Comparison of ENCODE assay signal across 8 mouse cellular contexts in genomic region chr16:78237641-78238051, GRCm38 (mm10).
DNase-seq lines count a peak whose midpoint lies in the region; ATAC-seq and TF ChIP-seq lines count a peak whose summit lies in the region.

No protein-coding gene starts in this region.

- 1% methylated on average over 13 of the region's 15 CpGs for WGBS in heart, embryonic 14.5 days
- under 1% methylated on average over 13 of the region's 15 CpGs for WGBS in forebrain, embryonic 15.5 days
- 1% methylated on average over 13 of the region's 15 CpGs for WGBS in liver, embryonic 14.5 days (ENCODE audit: insufficient replicate concordance)
- under 1% methylated on average over 13 of the region's 15 CpGs for WGBS in stomach, embryonic 14.5 days

- peak overlapping the region; percentile 63 for H3K9ac ChIP-seq in heart, embryonic 14.5 days (ENCODE audit: low read length)
- H3K9ac ChIP-seq in forebrain, embryonic 15.5 days (replicated peaks) = peak overlapping the region; percentile 61
- no peak overlapping the region for H3K9ac ChIP-seq in liver, embryonic 14.5 days (replicated peaks)
- 0 out of 2 replicates have a peak overlapping the region, but pooled peaks have one; percentile 30 for H3K9ac ChIP-seq in stomach, embryonic 14.5 days (replicated peaks; ENCODE audit: low read depth, low read length)

- no peak for ATAC-seq in heart, embryonic 14.5 days (ENCODE audit: insufficient number of reproducible peaks, insufficient read depth, low FRiP score, low read depth)
- ATAC-seq in forebrain, embryonic 15.5 days (replicated peaks) = peak; percentile 59
- ATAC-seq in liver, embryonic 14.5 days (ENCODE audit: insufficient read depth) = no peak
- peak; percentile 33; the same call in 1 of the 2 replicates for ATAC-seq in stomach, embryonic 14.5 days (ENCODE audit: insufficient number of reproducible peaks, insufficient read depth, low FRiP score, low read depth)
- ATAC-seq in cerebellum, adult (ENCODE audit: insufficient number of reproducible peaks, low FRiP score, low TSS enrichment) = no peak

- H3K9me3 ChIP-seq in heart, embryonic 14.5 days (ENCODE audit: control insufficient read depth, low read length) = no peaks in the 10 kb centered on the region
- no peaks in the 10 kb centered on the region for H3K9me3 ChIP-seq in forebrain, embryonic 15.5 days
- H3K9me3 ChIP-seq in liver, embryonic 14.5 days (ENCODE audit: control insufficient read depth, low read length) = no peaks in the 10 kb centered on the region
- no peaks in the 10 kb centered on the region for H3K9me3 ChIP-seq in stomach, embryonic 14.5 days (ENCODE audit: control insufficient read depth, low read depth, low read length)

- H3K4me2 ChIP-seq in heart, embryonic 14.5 days (ENCODE audit: low read length) = peak overlapping the region; percentile 89
- peak overlapping the region; percentile 71 for H3K4me2 ChIP-seq in forebrain, embryonic 15.5 days (replicated peaks)
- H3K4me2 ChIP-seq in liver, embryonic 14.5 days (ENCODE audit: low read depth) = peak overlapping the region; percentile 58
- H3K4me2 ChIP-seq in stomach, embryonic 14.5 days (replicated peaks; ENCODE audit: low read depth, low read length) = peak overlapping the region; percentile 85

- 0 out of 4 replicates have a peak overlapping the region, but pooled peaks of 1 of the 2 experiments have one; percentile 6 for H3K27ac ChIP-seq in heart, embryonic 14.5 days (replicated peaks in 1 of 2; ENCODE audit: control insufficient read depth in 1 of 2, insufficient read depth in 1 of 2, low read depth in 2 of 2, low read length in 2 of 2)
- H3K27ac ChIP-seq in forebrain, embryonic 15.5 days (replicated peaks) = peak overlapping the region; percentile 89
- H3K27ac ChIP-seq in liver, embryonic 14.5 days = no peak overlapping the region
- no peak overlapping the region for H3K27ac ChIP-seq in stomach, embryonic 14.5 days (ENCODE audit: low read length)

- no peak for TF ChIP-seq EP300 in liver, embryonic 14.5 days (IDR thresholded peaks at IDR 0.05; ENCODE audit: low read depth)

- no peak for DNase-seq in heart, postnatal 25 days (ENCODE audit: low spot score)
- peak; percentile 27 for DNase-seq in ZHBTc4 (ENCODE audit: low read depth, low spot score)
- DNase-seq in liver, embryonic 14.5 days (ENCODE audit: low read depth in 3 of 3, low spot score in 3 of 3) = no peak
- DNase-seq in right cerebral cortex, postnatal 36 days (ENCODE audit: low spot score in 2 of 2) = no peak

- TF ChIP-seq CTCF in liver, embryonic 14.5 days (IDR thresholded peaks at IDR 0.05; ENCODE audit: low read depth) = no peak

- H3K36me3 ChIP-seq in heart, embryonic 14.5 days (ENCODE audit: control insufficient read depth, insufficient read depth, low read length) = no peaks in the 10 kb centered on the region
- no peaks in the 10 kb centered on the region for H3K36me3 ChIP-seq in forebrain, embryonic 15.5 days
- H3K36me3 ChIP-seq in liver, embryonic 14.5 days (replicated peaks; ENCODE audit: control insufficient read depth, insufficient read depth, low read depth) = no peaks in the 10 kb centered on the region
- no peaks in the 10 kb centered on the region for H3K36me3 ChIP-seq in stomach, embryonic 14.5 days (ENCODE audit: control insufficient read depth, insufficient read depth, low read length)

- peak overlapping the region; percentile 45 to 50 for H3K4me3 ChIP-seq in heart, embryonic 14.5 days (ENCODE audit: control insufficient read depth in 1 of 2, insufficient read depth in 1 of 2, low read depth in 1 of 2, low read length in 2 of 2)
- peak overlapping the region; percentile 44 for H3K4me3 ChIP-seq in forebrain, embryonic 15.5 days
- peak overlapping the region in 1 of 2 experiments; percentile 25; a peak in 2 of 4 replicates for H3K4me3 ChIP-seq in liver, embryonic 14.5 days (ENCODE audit: insufficient read depth in 1 of 2, low read depth in 2 of 2, low read length in 2 of 2)
- peak overlapping the region; percentile 29 for H3K4me3 ChIP-seq in stomach, embryonic 14.5 days (ENCODE audit: low read depth, low read length)

- no peaks in the 10 kb centered on the region for H3K27me3 ChIP-seq in heart, embryonic 14.5 days (ENCODE audit: control insufficient read depth, insufficient read depth, low read length)
- no peaks in the 10 kb centered on the region for H3K27me3 ChIP-seq in forebrain, embryonic 15.5 days
- peaks cover 4% of the 10 kb centered on the region for H3K27me3 ChIP-seq in liver, embryonic 14.5 days (ENCODE audit: control insufficient read depth, insufficient read depth, low read length)
- no peaks in the 10 kb centered on the region for H3K27me3 ChIP-seq in stomach, embryonic 14.5 days (ENCODE audit: control insufficient read depth, insufficient read depth, low read length)

- intact Hi-C loops in heart, postnatal 25 days (cut with DNase I) = no loop called here

- H3K4me1 ChIP-seq in heart, embryonic 14.5 days (ENCODE audit: control insufficient read depth in 2 of 2, insufficient read depth in 2 of 2, low read length in 2 of 2) = peaks cover 5 to 7% of the 10 kb centered on the region in 2 experiments; a peak in 3 of 4 replicates
- peaks cover 16% of the 10 kb centered on the region for H3K4me1 ChIP-seq in forebrain, embryonic 15.5 days
- H3K4me1 ChIP-seq in liver, embryonic 14.5 days (replicated peaks; ENCODE audit: control insufficient read depth in 2 of 2, insufficient read depth in 2 of 2, low read length in 1 of 2) = peaks cover 0 to 5% of the 10 kb centered on the region in 2 experiments; a peak in 2 of 4 replicates
- 0 out of 2 replicates have a peak, but pooled peaks cover 9% of the 10 kb centered on the region for H3K4me1 ChIP-seq in stomach, embryonic 14.5 days (ENCODE audit: control insufficient read depth, insufficient read depth, low read length)

Comparison
In these comparisons a context has a peak if more than half of its experiments do, and no peak if none do; other contexts are left out.
1. ATAC-seq: peak in forebrain, embryonic 15.5 days (single experiment) and stomach, embryonic 14.5 days (single experiment); none in heart, embryonic 14.5 days (single experiment), liver, embryonic 14.5 days (single experiment) and cerebellum, adult (single experiment).
2. Peak in every context shown above with its lines, with median percentiles within 50 percentile points of each other: H3K4me2 ChIP-seq.